Mouse (Mus musculus): ENCODE results near the gene Cped1. TPM values are rescaled to one million over a fixed set of nuclear protein-coding genes. Genes with fewer than 3 reads are reported as not detected.

Gene Cped1
- polyA plus RNA-seq, 1 experiment from 2014 or later = 3.2 TPM

DNA sequence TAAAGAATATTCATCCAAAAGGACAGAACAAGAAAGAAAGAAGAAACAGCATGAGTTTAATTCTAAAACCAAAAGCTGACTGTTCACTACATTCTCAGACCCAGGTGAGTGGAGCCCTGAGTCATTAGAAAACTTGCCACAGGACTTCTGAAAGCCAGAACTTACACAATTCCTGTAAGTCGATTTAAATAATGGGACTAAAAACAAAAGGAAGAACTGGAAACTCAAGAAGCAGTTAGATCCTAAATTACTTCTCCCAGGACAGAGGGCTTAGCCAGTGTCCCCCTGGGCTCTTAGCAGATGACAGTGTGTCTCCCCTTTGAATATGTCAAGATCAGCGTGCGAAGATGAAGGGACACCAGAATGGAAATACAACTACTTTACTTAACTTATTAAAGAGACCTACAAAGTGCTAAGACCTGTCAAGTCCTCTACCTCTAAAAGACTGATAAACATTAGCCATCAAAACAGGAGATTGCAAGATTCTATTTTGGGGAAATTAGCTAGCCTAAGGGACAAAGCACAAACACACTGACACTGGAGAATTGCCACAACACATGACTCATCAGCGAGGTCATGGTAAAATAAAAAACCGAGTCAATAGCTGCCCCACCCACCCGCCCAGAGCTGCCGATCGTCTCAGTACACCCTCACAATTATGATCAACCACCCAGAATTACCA, 284.3 kb downstream of the Cped1 start:
- Histone ChIP-seq H3K4me3 (replicated peaks; ENCODE audit: low read length) (no peak overlapping the region), H3K9me3 (ENCODE audit: control insufficient read depth, low read length) (no peaks in the 10 kb centered on the region), H3K27me3 (replicated peaks; ENCODE audit: control insufficient read depth, insufficient read depth, low read length) (no peaks in the 10 kb centered on the region), H3K36me3 (ENCODE audit: control insufficient read depth, insufficient read depth) (no peaks in the 10 kb centered on the region), H3K4me1 (replicated peaks; ENCODE audit: control insufficient read depth, insufficient read depth, low read length) (no peaks in the 10 kb centered on the region), H3K4me2 (ENCODE audit: low read length) (no peak overlapping the region), H3K9ac (replicated peaks; ENCODE audit: low read depth, low read length) (no peak overlapping the region), H3K27ac (ENCODE audit: low read length) (no peak overlapping the region)
- ATAC-seq = no peak
- WGBS = 59% methylated on average over 8 of the region's 8 CpGs

- H3K9me3 ChIP-seq (ENCODE audit: control insufficient read depth, low read length) = no peaks in the 10 kb centered on the region
- ATAC-seq = no peak
- H3K27me3 ChIP-seq (replicated peaks; ENCODE audit: control insufficient read depth, insufficient read depth, low read length) = no peaks in the 10 kb centered on the region
- H3K9ac ChIP-seq (replicated peaks; ENCODE audit: low read depth, low read length) = no peak overlapping the region
- H3K4me3 ChIP-seq (replicated peaks; ENCODE audit: low read length) = no peak overlapping the region
- H3K27ac ChIP-seq (ENCODE audit: low read length) = no peak overlapping the region
- WGBS = 91% methylated on average over 3 of the region's 3 CpGs
- H3K36me3 ChIP-seq (ENCODE audit: control insufficient read depth, insufficient read depth) = no peaks in the 10 kb centered on the region
- no peak overlapping the region for H3K4me2 ChIP-seq (ENCODE audit: low read length)
- peaks cover 4% of the 10 kb centered on the region for H3K4me1 ChIP-seq (replicated peaks; ENCODE audit: control insufficient read depth, insufficient read depth, low read length)
Observed at GRCm38 (mm10) chr6:22277941-22278340, 292.2 kb downstream of the Cped1 start.

DNA sequence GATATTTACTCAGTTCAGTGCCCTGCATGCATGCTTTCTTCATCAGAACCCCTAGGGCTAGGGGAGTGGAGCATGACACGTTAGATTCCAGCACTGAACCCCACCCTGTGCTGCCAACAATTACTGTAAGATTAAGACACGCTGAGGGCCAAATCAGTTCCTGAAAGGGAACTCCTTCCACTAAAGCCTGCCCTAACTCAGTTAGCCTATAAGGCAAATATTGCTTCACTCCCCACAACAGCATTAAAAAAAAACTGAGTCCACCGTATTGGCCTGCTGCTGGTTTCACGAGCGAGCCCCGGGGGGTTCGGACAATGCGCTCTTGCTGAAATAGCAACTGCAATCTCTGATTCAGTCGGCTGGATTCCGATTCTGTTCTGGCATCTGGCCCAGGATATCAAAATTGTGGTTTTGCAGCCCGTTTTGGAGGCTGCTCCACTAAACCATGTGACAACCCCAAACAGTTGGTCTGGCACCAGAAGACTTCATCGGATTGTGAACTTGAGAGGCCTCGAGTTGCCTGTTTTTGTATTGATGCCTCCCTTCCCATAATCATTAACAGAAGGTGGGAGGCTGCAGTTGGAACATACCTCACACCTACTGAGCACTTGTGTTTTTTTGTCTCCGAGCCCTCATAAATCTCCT, 294.6 kb downstream of the Cped1 start:
- WGBS = 45% methylated on average over 14 of the region's 14 CpGs
- ATAC-seq = peak; percentile 65
- Histone ChIP-seq H3K4me2 (ENCODE audit: low read length) (no peak overlapping the region), H3K36me3 (ENCODE audit: control insufficient read depth, insufficient read depth) (no peaks in the 10 kb centered on the region), H3K9ac (replicated peaks; ENCODE audit: low read depth, low read length) (no peak overlapping the region), H3K9me3 (ENCODE audit: control insufficient read depth, low read length) (no peaks in the 10 kb centered on the region), H3K27me3 (replicated peaks; ENCODE audit: control insufficient read depth, insufficient read depth, low read length) (no peaks in the 10 kb centered on the region), H3K4me3 (replicated peaks; ENCODE audit: low read length) (no peak overlapping the region), H3K4me1 (replicated peaks; ENCODE audit: control insufficient read depth, insufficient read depth, low read length) (peaks cover 4% of the 10 kb centered on the region), H3K27ac (ENCODE audit: low read length) (no peak overlapping the region)

- no peak for ATAC-seq
- 91% methylated on average over 4 of the region's 4 CpGs for WGBS
Observed at GRCm38 (mm10) chr6:22282405-22282804, 296.7 kb downstream of the Cped1 start.

GRCm38 (mm10) chr6:22288004-22288736, 302.5 kb downstream of the Cped1 start, which contains the start of gene Wnt16:
Gene Wnt16, plus strand, starts transcription at chr6:22288227.
- no peaks in the 10 kb centered on the region for H3K36me3 ChIP-seq (ENCODE audit: control insufficient read depth, insufficient read depth)
- no peaks in the 10 kb centered on the region for H3K9me3 ChIP-seq (ENCODE audit: control insufficient read depth, low read length)
- H3K27ac ChIP-seq (ENCODE audit: low read length) = no peak within 1 kb of the TSS
- peaks cover 13% of the 10 kb centered on the region for H3K27me3 ChIP-seq (replicated peaks; ENCODE audit: control insufficient read depth, insufficient read depth, low read length)
- peaks cover 22% of the 10 kb centered on the region for H3K4me1 ChIP-seq (replicated peaks; ENCODE audit: control insufficient read depth, insufficient read depth, low read length)
- peak within 1 kb of the TSS; percentile 44 for H3K9ac ChIP-seq (replicated peaks; ENCODE audit: low read depth, low read length)
- H3K4me2 ChIP-seq (ENCODE audit: low read length) = peak within 1 kb of the TSS; percentile 85
- ATAC-seq = peak; percentile 71
- whole genome bisulfite sequencing = 2% methylated on average over 20 of the region's 20 CpGs
- peak within 1 kb of the TSS; percentile 48 for H3K4me3 ChIP-seq (replicated peaks; ENCODE audit: low read length)

More at GRCm38 (mm10) chr6:22282405-22282804, 296.7 kb downstream of the Cped1 start:
- Histone ChIP-seq H3K36me3 (ENCODE audit: control insufficient read depth, insufficient read depth) (no peaks in the 10 kb centered on the region), H3K9me3 (ENCODE audit: control insufficient read depth, low read length) (no peaks in the 10 kb centered on the region), H3K4me2 (ENCODE audit: low read length) (no peak overlapping the region), H3K27ac (ENCODE audit: low read length) (no peak overlapping the region), H3K4me1 (replicated peaks; ENCODE audit: control insufficient read depth, insufficient read depth, low read length) (peaks cover 4% of the 10 kb centered on the region), H3K9ac (replicated peaks; ENCODE audit: low read depth, low read length) (no peak overlapping the region), H3K4me3 (replicated peaks; ENCODE audit: low read length) (no peak overlapping the region), H3K27me3 (replicated peaks; ENCODE audit: control insufficient read depth, insufficient read depth, low read length) (no peaks in the 10 kb centered on the region)

DNA sequence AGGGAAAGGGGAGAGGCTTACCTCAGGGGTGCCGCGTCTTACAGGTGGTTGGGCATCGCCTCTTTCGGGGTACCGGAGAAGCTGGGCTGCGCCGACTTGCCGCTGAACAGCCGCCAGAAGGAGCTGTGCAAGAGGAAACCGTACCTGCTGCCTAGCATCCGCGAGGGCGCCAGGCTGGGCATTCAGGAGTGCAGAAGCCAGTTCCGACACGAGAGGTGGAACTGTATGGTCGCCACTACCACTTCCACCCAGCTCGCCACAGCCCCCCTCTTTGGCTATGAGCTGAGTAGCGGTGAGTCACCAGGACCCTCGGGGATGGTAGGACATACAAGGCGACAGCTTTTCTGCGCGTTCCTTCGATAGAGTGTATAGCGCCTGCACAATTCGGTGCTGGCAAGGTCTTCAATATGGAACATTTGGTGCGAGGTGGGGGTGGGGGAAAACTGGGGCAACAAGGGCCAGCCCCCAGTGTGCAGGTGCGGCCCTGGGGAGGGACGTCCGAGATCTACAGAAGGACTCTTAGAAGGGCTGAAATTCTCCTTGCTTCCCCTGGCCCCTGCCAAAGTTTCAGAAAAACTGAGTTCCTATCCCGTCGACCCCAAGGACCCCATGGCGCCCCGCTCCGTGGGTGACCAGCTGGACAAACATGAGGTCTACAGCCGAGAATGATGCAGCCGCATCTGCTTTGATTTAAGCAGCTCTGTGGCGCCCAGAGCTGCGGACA, 303.2 kb downstream of the Cped1 start:
- no peak overlapping the region for H3K27ac ChIP-seq (ENCODE audit: low read length)
- no peaks in the 10 kb centered on the region for H3K9me3 ChIP-seq (ENCODE audit: control insufficient read depth, low read length)
- no peaks in the 10 kb centered on the region for H3K36me3 ChIP-seq (ENCODE audit: control insufficient read depth, insufficient read depth)
- H3K4me1 ChIP-seq (replicated peaks; ENCODE audit: control insufficient read depth, insufficient read depth, low read length) = peaks cover 22% of the 10 kb centered on the region
- H3K27me3 ChIP-seq (replicated peaks; ENCODE audit: control insufficient read depth, insufficient read depth, low read length) = peaks cover 14% of the 10 kb centered on the region
- peak overlapping the region; percentile 48 for H3K4me3 ChIP-seq (replicated peaks; ENCODE audit: low read length)
- H3K9ac ChIP-seq (replicated peaks; ENCODE audit: low read depth, low read length) = peak overlapping the region; percentile 44
- H3K4me2 ChIP-seq (ENCODE audit: low read length) = peak overlapping the region; percentile 85
- peak; percentile 78 for ATAC-seq
- WGBS = under 1% methylated on average over 38 of the region's 38 CpGs

DNA sequence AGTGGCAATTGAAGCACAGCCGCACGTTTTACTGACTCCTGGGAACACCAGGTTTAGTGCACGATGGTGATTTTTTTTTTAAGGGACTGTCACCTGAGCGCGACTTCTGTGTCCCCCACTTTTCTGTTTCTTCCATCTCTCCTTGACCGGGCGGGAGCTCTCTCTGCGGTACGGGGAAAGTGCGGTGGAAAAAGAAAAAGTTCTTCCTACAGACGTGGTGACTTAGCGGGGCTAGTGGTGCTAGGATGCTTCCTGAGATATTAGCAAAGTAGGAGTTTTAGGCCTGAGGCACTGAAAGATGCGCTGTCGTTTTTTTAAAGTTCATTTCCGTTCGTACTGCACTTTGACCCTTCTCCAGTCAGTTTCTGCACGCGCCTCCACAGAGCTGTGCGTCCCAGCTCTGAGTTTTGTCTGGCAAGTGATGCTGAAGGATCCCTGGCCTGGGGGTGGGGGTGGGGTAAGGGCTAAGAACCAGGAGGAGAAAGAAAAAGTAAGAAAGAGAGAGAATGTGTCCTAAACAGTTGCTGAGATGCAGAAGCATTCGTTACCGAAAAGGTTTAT, 303.8 kb downstream of the Cped1 start:
- WGBS = 2% methylated on average over 21 of the region's 21 CpGs
- no peaks in the 10 kb centered on the region for H3K9me3 ChIP-seq (ENCODE audit: control insufficient read depth, low read length)
- peaks cover 22% of the 10 kb centered on the region for H3K4me1 ChIP-seq (replicated peaks; ENCODE audit: control insufficient read depth, insufficient read depth, low read length)
- H3K9ac ChIP-seq (replicated peaks; ENCODE audit: low read depth, low read length) = no peak overlapping the region
- H3K36me3 ChIP-seq (ENCODE audit: control insufficient read depth, insufficient read depth) = no peaks in the 10 kb centered on the region
- ATAC-seq = no peak
- peak overlapping the region; percentile 48 for H3K4me3 ChIP-seq (replicated peaks; ENCODE audit: low read length)
- H3K27ac ChIP-seq (ENCODE audit: low read length) = no peak overlapping the region
- peak overlapping the region; percentile 85 for H3K4me2 ChIP-seq (ENCODE audit: low read length)
- peaks cover 14% of the 10 kb centered on the region for H3K27me3 ChIP-seq (replicated peaks; ENCODE audit: control insufficient read depth, insufficient read depth, low read length)

DNA sequence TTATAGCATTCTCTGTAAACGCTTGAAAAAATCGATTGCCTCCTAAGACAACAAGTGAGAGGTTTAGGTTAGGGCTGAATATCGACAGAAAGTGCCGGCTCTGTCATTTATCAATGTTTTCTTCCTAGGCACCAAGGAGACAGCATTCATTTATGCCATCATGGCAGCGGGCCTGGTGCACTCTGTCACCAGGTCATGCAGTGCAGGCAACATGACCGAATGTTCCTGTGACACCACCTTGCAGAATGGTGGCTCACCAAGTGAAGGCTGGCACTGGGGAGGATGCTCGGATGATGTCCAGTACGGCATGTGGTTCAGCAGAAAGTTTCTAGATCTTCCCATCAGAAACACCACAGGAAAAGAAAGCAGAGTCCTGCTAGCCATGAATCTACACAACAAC, 305.1 kb downstream of the Cped1 start:
- Histone ChIP-seq H3K27me3 (replicated peaks; ENCODE audit: control insufficient read depth, insufficient read depth, low read length) (peaks cover 14% of the 10 kb centered on the region), H3K4me2 (ENCODE audit: low read length) (no peak overlapping the region), H3K36me3 (ENCODE audit: control insufficient read depth, insufficient read depth) (no peaks in the 10 kb centered on the region), H3K4me1 (replicated peaks; ENCODE audit: control insufficient read depth, insufficient read depth, low read length) (peaks cover 22% of the 10 kb centered on the region), H3K27ac (ENCODE audit: low read length) (no peak overlapping the region), H3K9ac (replicated peaks; ENCODE audit: low read depth, low read length) (no peak overlapping the region), H3K9me3 (ENCODE audit: control insufficient read depth, low read length) (no peaks in the 10 kb centered on the region), H3K4me3 (replicated peaks; ENCODE audit: low read length) (no peak overlapping the region)
- ATAC-seq = no peak
- 81% methylated on average over 8 of the region's 8 CpGs for WGBS

Data from forebrain, embryonic 16.5 days (tissue).